Mouse (Mus musculus): ENCODE results near the gene Agps.

Gene Agps

GRCm38 (mm10) chr2:75830233-75830632, 1.7 kb upstream of the Agps start:
- DNase-seq, result no peak

- no peak for DNase-seq
Observed at GRCm38 (mm10) chr2:75832781-75833180, 804 bp downstream of the Agps start.

- DNase-seq, result no peak
Observed at GRCm38 (mm10) chr2:75834492-75834891, 2.5 kb downstream of the Agps start.

GRCm38 (mm10) chr2:75842302-75842701, 10.3 kb downstream of the Agps start:
- DNase-seq, result no peak

GRCm38 (mm10) chr2:75847708-75848107, 15.7 kb downstream of the Agps start:
- no peak for DNase-seq

GRCm38 (mm10) chr2:75852483-75852882, 20.5 kb downstream of the Agps start:
- no peak for DNase-seq

- no peak for DNase-seq
Observed at GRCm38 (mm10) chr2:75854136-75854535, 22.2 kb downstream of the Agps start.

- DNase-seq, result no peak
Observed at GRCm38 (mm10) chr2:75861115-75861514, 29.1 kb downstream of the Agps start.

GRCm38 (mm10) chr2:75869604-75870003, 37.6 kb downstream of the Agps start:
- DNase-seq, result no peak

- no peak for DNase-seq
Observed at GRCm38 (mm10) chr2:75874008-75874559, 42.1 kb downstream of the Agps start.

- no peak for DNase-seq
Observed at GRCm38 (mm10) chr2:75879791-75880190, 47.8 kb downstream of the Agps start.

GRCm38 (mm10) chr2:75883543-75883942, 51.6 kb downstream of the Agps start:
- DNase-seq, result peak; percentile 28

GRCm38 (mm10) chr2:75891981-75892380, 60.0 kb downstream of the Agps start:
- DNase-seq, result no peak

GRCm38 (mm10) chr2:75895711-75896110, 63.7 kb downstream of the Agps start:
- no peak for DNase-seq

GRCm38 (mm10) chr2:75900281-75900680, 68.3 kb downstream of the Agps start:
- no peak for DNase-seq

- no peak for DNase-seq
Observed at GRCm38 (mm10) chr2:75901869-75902268, 69.9 kb downstream of the Agps start.

- no peak for DNase-seq
Observed at GRCm38 (mm10) chr2:75907142-75907541, 75.2 kb downstream of the Agps start.

- DNase-seq, result no peak
Observed at GRCm38 (mm10) chr2:75915040-75915439, 83.1 kb downstream of the Agps start.

GRCm38 (mm10) chr2:75923807-75924340, 91.9 kb downstream of the Agps start:
- DNase-seq, result no peak

GRCm38 (mm10) chr2:75926061-75926460, 94.1 kb downstream of the Agps start:
- DNase-seq, result no peak

GRCm38 (mm10) chr2:75928011-75928410, 96.0 kb downstream of the Agps start:
- no peak for DNase-seq

- DNase-seq, result peak; percentile 55
Observed at GRCm38 (mm10) chr2:75929141-75929540, 97.2 kb downstream of the Agps start.

GRCm38 (mm10) chr2:75929786-75930444, 97.9 kb downstream of the Agps start:
- DNase-seq, result no peak

GRCm38 (mm10) chr2:75930941-75931340, 99.0 kb downstream of the Agps start:
- DNase-seq, result no peak

- DNase-seq, result no peak
Observed at GRCm38 (mm10) chr2:75933541-75933940, 101.6 kb downstream of the Agps start.

Measured in cerebellum, adult 11-12 months (tissue).